In genomic region chr12:26454682-26455081, GRCm38 (mm10) we compare ENCODE assay signal across 16 mouse cellular contexts. TPM values are rescaled to one million over a fixed set of nuclear protein-coding genes. Genes with fewer than 3 reads are reported as not detected.
DNase-seq lines count a peak whose midpoint lies in the region; ATAC-seq and TF ChIP-seq lines count a peak whose summit lies in the region.
"Had no signal": no experiment of that assay in that cellular context is flagged by ENCODE, and none has a peak within 500 bp of the region (broad histone marks: within the 10 kb centered on the region; RNA-seq: fewer than 3 reads in every experiment).

No protein-coding gene starts in this region.

- H3K9me3 ChIP-seq in heart, embryonic 10.5 days = no peaks in the 10 kb centered on the region
- H3K9me3 ChIP-seq in kidney, embryonic 14.5 days (ENCODE audit: control insufficient read depth, low read length) = no peaks in the 10 kb centered on the region
- no peaks in the 10 kb centered on the region for H3K9me3 ChIP-seq in stomach, postnatal 0 days (ENCODE audit: control insufficient read depth, low read length)
- H3K9me3 ChIP-seq in forebrain, embryonic 14.5 days (replicated peaks; ENCODE audit: control insufficient read depth, low read length) = no peaks in the 10 kb centered on the region
- H3K9me3 ChIP-seq: embryonic facial prominence, embryonic 13.5 days had no signal

- TF ChIP-seq POLR2A in bone marrow, adult 2 months (IDR thresholded peaks at IDR 0.05; ENCODE audit: borderline replicate concordance, control insufficient read depth, low read depth, low read length) = no peak

- ATAC-seq in kidney, embryonic 14.5 days (ENCODE audit: low FRiP score, low TSS enrichment) = no peak
- ATAC-seq in stomach, postnatal 0 days (ENCODE audit: low FRiP score, low TSS enrichment) = 0 out of 2 replicates have a peak, but pooled peaks have one; percentile 33
- no peak for ATAC-seq in forebrain, embryonic 14.5 days
- ATAC-seq: hindbrain, postnatal 0 days; midbrain, embryonic 16.5 days had no signal

- 53% methylated on average over 5 of the region's 5 CpGs for WGBS in heart, embryonic 10.5 days
- WGBS in kidney, embryonic 14.5 days = 43% methylated on average over 5 of the region's 5 CpGs
- 45% methylated on average over 5 of the region's 5 CpGs for WGBS in bone marrow, adult 2 months
- 33% methylated on average over 5 of the region's 5 CpGs for WGBS in stomach, postnatal 0 days
- WGBS in forebrain, embryonic 14.5 days = 46% methylated on average over 5 of the region's 5 CpGs

- no peak for TF ChIP-seq EP300 in stomach, postnatal 0 days (optimal IDR thresholded peaks at IDR 0.05)

- no peak overlapping the region for H3K4me3 ChIP-seq in heart, embryonic 10.5 days
- no peak overlapping the region; the same call in 1 of the 2 replicates for H3K4me3 ChIP-seq in kidney, embryonic 14.5 days (ENCODE audit: low read length)
- peak overlapping the region; percentile 77 for H3K4me3 ChIP-seq in bone marrow, adult 2 months (replicated peaks; ENCODE audit: control insufficient read depth, low read depth, low read length)
- H3K4me3 ChIP-seq in stomach, postnatal 0 days (ENCODE audit: low read depth, low read length) = no peak overlapping the region
- no peak overlapping the region for H3K4me3 ChIP-seq in forebrain, embryonic 14.5 days (ENCODE audit: low read depth, low read length)
- H3K4me3 ChIP-seq: embryonic facial prominence, embryonic 13.5 days had no signal

- no peak overlapping the region for H3K9ac ChIP-seq in kidney, embryonic 14.5 days (ENCODE audit: low read depth, low read length)
- H3K9ac ChIP-seq in stomach, postnatal 0 days (ENCODE audit: low read length) = no peak overlapping the region
- no peak overlapping the region for H3K9ac ChIP-seq in forebrain, embryonic 14.5 days (ENCODE audit: low read length)
- H3K9ac ChIP-seq: embryonic facial prominence, embryonic 13.5 days had no signal

- H3K4me2 ChIP-seq in kidney, embryonic 14.5 days (replicated peaks; ENCODE audit: low read depth, low read length) = no peak overlapping the region
- no peak overlapping the region for H3K4me2 ChIP-seq in stomach, postnatal 0 days (replicated peaks; ENCODE audit: low read depth)
- no peak overlapping the region for H3K4me2 ChIP-seq in forebrain, embryonic 14.5 days (ENCODE audit: low read length)
- H3K4me2 ChIP-seq: embryonic facial prominence, embryonic 13.5 days had no signal

- H3K4me1 ChIP-seq in heart, embryonic 10.5 days = peaks cover 11% of the 10 kb centered on the region; the same call in 1 of the 2 replicates
- H3K4me1 ChIP-seq in kidney, embryonic 14.5 days (ENCODE audit: control insufficient read depth, insufficient read depth, low read length) = peaks cover 10% of the 10 kb centered on the region; the same call in 1 of the 2 replicates
- peaks cover 7% of the 10 kb centered on the region for H3K4me1 ChIP-seq in bone marrow, adult 2 months (ENCODE audit: control insufficient read depth, insufficient read depth, low read length)
- peaks cover 5% of the 10 kb centered on the region for H3K4me1 ChIP-seq in stomach, postnatal 0 days (replicated peaks; ENCODE audit: control insufficient read depth, insufficient read depth)
- 0 out of 2 replicates have a peak, but pooled peaks cover 6% of the 10 kb centered on the region for H3K4me1 ChIP-seq in forebrain, embryonic 14.5 days (ENCODE audit: control insufficient read depth, insufficient read depth, low read length)

- H3K27ac ChIP-seq in heart, embryonic 10.5 days = no peak overlapping the region
- H3K27ac ChIP-seq in kidney, embryonic 14.5 days (ENCODE audit: low read depth, low read length) = no peak overlapping the region
- H3K27ac ChIP-seq in bone marrow, adult 2 months (ENCODE audit: control insufficient read depth, insufficient read depth, low read depth, low read length, poor library complexity) = peak overlapping the region; percentile 34; the same call in 1 of the 2 replicates
- no peak overlapping the region for H3K27ac ChIP-seq in stomach, postnatal 0 days (replicated peaks)
- H3K27ac ChIP-seq in forebrain, embryonic 14.5 days (ENCODE audit: low read depth, low read length) = no peak overlapping the region
- H3K27ac ChIP-seq: embryonic facial prominence, embryonic 13.5 days; hindbrain, postnatal 0 days had no signal

- no peaks in the 10 kb centered on the region for H3K36me3 ChIP-seq in heart, embryonic 10.5 days
- no peaks in the 10 kb centered on the region for H3K36me3 ChIP-seq in kidney, embryonic 14.5 days (ENCODE audit: control insufficient read depth, insufficient read depth, low read length)
- no peaks in the 10 kb centered on the region for H3K36me3 ChIP-seq in stomach, postnatal 0 days (ENCODE audit: control insufficient read depth, insufficient read depth, low read length)
- no peaks in the 10 kb centered on the region for H3K36me3 ChIP-seq in forebrain, embryonic 14.5 days (ENCODE audit: control insufficient read depth, insufficient read depth, low read length)
- H3K36me3 ChIP-seq: embryonic facial prominence, embryonic 13.5 days had no signal

- no peaks in the 10 kb centered on the region for H3K27me3 ChIP-seq in heart, embryonic 10.5 days (ENCODE audit: insufficient read depth, poor library complexity, severe bottlenecking)
- no peaks in the 10 kb centered on the region for H3K27me3 ChIP-seq in kidney, embryonic 14.5 days (ENCODE audit: control insufficient read depth, insufficient read depth, low read length)
- no peaks in the 10 kb centered on the region for H3K27me3 ChIP-seq in stomach, postnatal 0 days (ENCODE audit: control insufficient read depth, insufficient read depth, low read length)
- H3K27me3 ChIP-seq in forebrain, embryonic 14.5 days (replicated peaks; ENCODE audit: control insufficient read depth, insufficient read depth, low read length) = no peaks in the 10 kb centered on the region
- H3K27me3 ChIP-seq: embryonic facial prominence, embryonic 13.5 days had no signal

- peak; percentile 94 for DNase-seq in heart, adult 11 months
- DNase-seq in heart, embryonic 10.5 days (ENCODE audit: low spot score) = no peak
- peak; percentile 13 for DNase-seq in kidney, postnatal 14 days
- DNase-seq in stomach, postnatal 0 days (ENCODE audit: low spot score) = no peak
- DNase-seq in forebrain, embryonic 14.5 days (ENCODE audit: low spot score) = no peak
- DNase-seq: cerebellum, adult 8-10 months; gastrocnemius, postnatal 36 days; lung, adult 2 months; retina, postnatal 1 day; right cerebral cortex, postnatal 4 days; thymus, postnatal 36 days had no signal

- no peak for TF ChIP-seq CTCF in bone marrow, adult 2 months (IDR thresholded peaks at IDR 0.05; ENCODE audit: control insufficient read depth, insufficient read depth, low read length)
- no peak for TF ChIP-seq CTCF in stomach, postnatal 0 days (IDR thresholded peaks at IDR 0.05; ENCODE audit: low read depth)

RNA-seq across cellular contexts. Expression of gene Rsad2, which starts 1.6 kb away (rescaled TPM):
- 0.25 and 0.60 TPM in 2 replicates for polyA plus RNA-seq in heart, embryonic 10.5 days (2016; fragmentation: Nextera tagmentation; extraction: Ambion mirVana)
- polyA plus RNA-seq in kidney, embryonic 14.5 days (2014; fragmentation: Nextera tagmentation; extraction: Ambion mirVana) = 16.6 and 17.1 TPM in 2 replicates
- 114 and 157 TPM in 2 replicates for polyA plus RNA-seq in bone marrow, adult 2 months (2011; ENCODE audit: insufficient read depth, insufficient read length, low replicate concordance, missing spikeins)
- polyA plus RNA-seq in stomach, postnatal 0 days (2015; fragmentation: Nextera tagmentation; extraction: Ambion mirVana) = 0.89 and 1.2 TPM in 2 replicates
- 0.20 and 0.27 TPM in 2 replicates for polyA plus RNA-seq in forebrain, embryonic 14.5 days (2014; fragmentation: Nextera tagmentation; extraction: Ambion mirVana)

RNA-seq across cellular contexts. Expression of gene Cmpk2, which starts 14.3 kb away (rescaled TPM):
- polyA plus RNA-seq in heart, embryonic 10.5 days (2016; fragmentation: Nextera tagmentation; extraction: Ambion mirVana) = 3.0 and 4.6 TPM in 2 replicates
- 7.3 and 9.7 TPM in 2 replicates for polyA plus RNA-seq in kidney, embryonic 14.5 days (2014; fragmentation: Nextera tagmentation; extraction: Ambion mirVana)
- polyA plus RNA-seq in bone marrow, adult 2 months (2011; ENCODE audit: insufficient read depth, insufficient read length, low replicate concordance, missing spikeins) = 24.7 and 27.8 TPM in 2 replicates
- 2.9 and 4.3 TPM in 2 replicates for polyA plus RNA-seq in stomach, postnatal 0 days (2015; fragmentation: Nextera tagmentation; extraction: Ambion mirVana)
- 11.7 and 11.8 TPM in 2 replicates for polyA plus RNA-seq in forebrain, embryonic 14.5 days (2014; fragmentation: Nextera tagmentation; extraction: Ambion mirVana)

RNA-seq across cellular contexts. Expression of gene Rnf144a, which starts 39.6 kb away (rescaled TPM):
- polyA plus RNA-seq in heart, embryonic 10.5 days (2016; fragmentation: Nextera tagmentation; extraction: Ambion mirVana) = 9.7 and 17.8 TPM in 2 replicates
- 26.2 and 29.8 TPM in 2 replicates for polyA plus RNA-seq in kidney, embryonic 14.5 days (2014; fragmentation: Nextera tagmentation; extraction: Ambion mirVana)
- 7.6 and 13.2 TPM in 2 replicates for polyA plus RNA-seq in bone marrow, adult 2 months (2011; ENCODE audit: insufficient read depth, insufficient read length, low replicate concordance, missing spikeins)
- polyA plus RNA-seq in stomach, postnatal 0 days (2015; fragmentation: Nextera tagmentation; extraction: Ambion mirVana) = 5.0 and 5.9 TPM in 2 replicates
- polyA plus RNA-seq in forebrain, embryonic 14.5 days (2014; fragmentation: Nextera tagmentation; extraction: Ambion mirVana) = 17.4 and 21.5 TPM in 2 replicates

Comparison
In these comparisons a context has a peak if more than half of its experiments do, and no peak if none do; other contexts are left out.
1. DNase-seq: peak in heart, adult 11 months (single experiment) and kidney, postnatal 14 days (single experiment); none in heart, embryonic 10.5 days (single experiment), stomach, postnatal 0 days (single experiment) and forebrain, embryonic 14.5 days (single experiment).